Mouse (Mus musculus) inflammation-experienced regulatory T-cells, adult 6 months (primary cell): ENCODE measurements around the gene Gm5152. TPM values are rescaled to one million over a fixed set of nuclear protein-coding genes. Genes with fewer than 3 reads are reported as not detected.
"Not testable (repeated sequence)": the region's sequence is repeated elsewhere in the genome, so short reads cannot be mapped to it uniquely, and the experiment has no call there.

ENCODE experiments used
- ATAC-seq: one replicate; pipeline ENCODE4 v1.8.0; 2017
- polyA plus RNA-seq, 3 experiments: library from polyadenylated mRNA; unstranded; fragments of 100-300 nt; shearing (Covaris generic); gene quantifications; one replicate each; pipeline ENCODE4 v1.2.1; 2017

Gene Gm5152
- polyA plus RNA-seq: not detected

- ATAC-seq: not testable (repeated sequence)
These were observed at the start of gene Gm5152 for GRCm38 (mm10) chr5:10246426-10246825. TSS of gene Gm5152 (minus strand) at chr5:10246526.

DNA sequence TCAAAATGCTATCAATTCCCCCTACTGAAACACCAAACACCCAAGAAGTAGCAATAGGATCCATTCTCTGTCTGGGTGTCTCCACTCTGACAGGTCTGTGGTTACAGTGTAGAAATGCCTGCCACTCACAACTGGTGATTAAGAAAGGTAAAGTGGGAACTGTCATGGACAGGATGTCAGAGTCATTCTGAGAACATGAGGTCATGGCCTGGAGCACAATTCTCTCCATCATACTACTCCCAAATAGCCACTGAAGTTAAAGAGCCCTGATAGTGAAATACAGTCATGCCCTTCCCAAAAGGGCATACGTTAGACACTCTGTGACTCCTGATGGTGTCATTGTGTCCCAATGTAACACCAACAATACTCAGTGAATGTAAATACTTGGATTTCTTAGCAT, 8.4 kb upstream of the Gm5152 start:
- ATAC-seq: not testable (repeated sequence)

DNA sequence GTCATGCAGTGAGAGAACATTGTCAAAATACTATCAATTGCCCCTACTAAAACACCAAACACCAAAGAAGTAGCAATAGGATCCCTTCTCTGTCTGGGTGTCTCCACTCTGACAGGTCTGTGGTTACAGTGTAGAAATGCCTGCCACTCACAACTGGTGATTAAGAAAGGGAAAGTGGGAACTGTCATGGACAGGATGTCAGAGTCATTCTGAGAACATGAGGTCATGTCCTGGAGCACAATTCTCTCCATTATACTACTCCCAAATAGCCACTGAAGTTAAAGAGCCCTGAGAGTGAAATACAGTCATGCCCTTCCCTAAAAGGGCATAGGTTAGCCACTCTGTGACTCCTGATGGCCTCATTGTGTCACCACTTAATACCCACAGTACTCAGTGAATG, 556 bp downstream of the Gm5152 start:
- ATAC-seq: not testable (repeated sequence)

DNA sequence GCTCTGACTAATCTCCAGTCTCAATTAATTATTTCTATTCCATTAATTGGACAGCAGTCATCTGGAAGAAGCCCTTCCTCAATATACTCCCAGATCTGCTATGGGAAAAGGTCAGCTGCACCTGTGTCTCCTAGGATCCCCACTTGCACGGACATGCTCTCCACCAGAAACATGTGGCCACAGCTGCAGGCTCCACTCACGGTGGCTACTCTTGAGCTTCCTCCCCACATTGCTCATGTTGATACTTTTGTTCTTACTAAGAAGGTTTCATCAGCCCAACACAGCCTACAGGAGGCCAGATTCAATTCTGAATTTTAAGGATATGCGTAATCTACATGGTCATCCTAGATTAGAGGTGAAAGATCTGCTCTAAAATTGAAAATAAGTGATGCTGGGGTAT, 5.9 kb downstream of the Gm5152 start:
- not testable (repeated sequence) for ATAC-seq

DNA sequence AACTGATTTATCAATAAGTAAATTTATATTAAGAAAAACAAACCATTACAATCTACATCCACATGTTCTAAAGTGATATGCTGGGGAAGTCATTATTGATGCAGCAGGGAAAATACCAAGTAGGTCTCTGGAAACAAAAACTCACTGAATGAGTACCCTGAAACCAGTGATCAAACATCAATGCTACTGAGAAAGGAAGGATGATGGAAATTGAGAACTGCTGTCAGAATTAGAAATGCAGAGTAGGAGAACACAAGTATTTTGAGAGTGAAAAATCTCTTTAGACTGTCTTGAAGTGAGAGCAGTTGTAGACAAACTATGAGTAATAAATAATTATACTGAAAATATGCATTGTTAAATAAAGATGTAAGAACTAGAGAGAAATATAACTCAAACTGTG, 26.0 kb downstream of the Gm5152 start:
- no peak for ATAC-seq

DNA sequence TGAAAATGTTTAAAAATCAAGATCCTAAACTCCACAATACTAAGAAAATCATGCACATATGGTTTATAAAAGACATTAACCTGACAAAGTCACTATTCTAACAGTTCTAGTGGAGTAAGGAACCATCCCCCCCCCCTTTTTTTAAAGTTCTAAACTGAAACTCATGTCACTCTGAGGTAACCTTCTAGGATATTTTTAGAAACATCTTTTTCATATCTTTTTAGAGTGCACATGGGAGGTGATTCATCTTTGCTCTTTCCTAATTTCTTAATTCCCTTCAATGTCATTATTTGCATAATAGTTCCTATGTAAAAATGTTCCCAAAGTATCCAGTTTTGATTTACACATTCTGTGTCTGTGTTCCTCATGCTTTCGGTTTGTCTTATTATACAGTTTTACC, 43.3 kb downstream of the Gm5152 start:
- no peak for ATAC-seq

DNA sequence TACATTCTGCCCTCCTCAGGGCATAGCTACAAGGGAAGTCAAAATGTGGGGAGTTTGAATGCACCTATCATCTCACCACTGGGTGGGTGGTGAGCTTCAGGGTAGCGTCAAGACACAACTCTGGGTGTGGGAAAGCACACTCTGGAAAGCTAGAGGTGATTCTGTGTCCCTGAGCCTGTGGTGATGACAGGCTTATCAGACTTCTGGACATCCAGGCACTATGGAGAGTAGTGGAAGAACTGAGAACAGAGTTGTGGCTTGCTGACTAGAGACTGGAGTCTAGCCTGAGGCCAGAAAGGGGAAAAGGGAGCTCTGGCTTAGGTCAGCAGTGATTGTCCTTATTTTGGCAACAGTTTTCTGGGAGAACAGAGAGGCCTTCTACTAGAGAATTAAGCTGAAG, 49.4 kb downstream of the Gm5152 start:
- no peak for ATAC-seq
